Mouse (Mus musculus) spleen, adult 2 months (tissue): ENCODE measurements at regions not wholly inside any gene's neighbourhood (a gene's known extent, or its start where the extent isn't known, plus 50 kb on each side); places are given as distances from the start of the nearest gene placed in this dataset.

ENCODE experiments used
- CTCF ChIP-seq: fragments of 200-500 bp; IDR thresholded peaks from 2 replicates; pipeline ENCODE4 v1.5.1; 2011; ENCODE audit warnings: mild to moderate bottlenecking, inconsistent platforms; ENCODE audit not compliant: insufficient read depth, insufficient read length, insufficient replicate concordance; ENCODE audit errors: extremely low read depth
- POLR2A ChIP-seq: fragments of 200-500 bp; IDR thresholded peaks from 2 replicates; pipeline ENCODE4 v1.6.1; 2011; ENCODE audit warnings: low read depth, low read length, inconsistent platforms

DNA sequence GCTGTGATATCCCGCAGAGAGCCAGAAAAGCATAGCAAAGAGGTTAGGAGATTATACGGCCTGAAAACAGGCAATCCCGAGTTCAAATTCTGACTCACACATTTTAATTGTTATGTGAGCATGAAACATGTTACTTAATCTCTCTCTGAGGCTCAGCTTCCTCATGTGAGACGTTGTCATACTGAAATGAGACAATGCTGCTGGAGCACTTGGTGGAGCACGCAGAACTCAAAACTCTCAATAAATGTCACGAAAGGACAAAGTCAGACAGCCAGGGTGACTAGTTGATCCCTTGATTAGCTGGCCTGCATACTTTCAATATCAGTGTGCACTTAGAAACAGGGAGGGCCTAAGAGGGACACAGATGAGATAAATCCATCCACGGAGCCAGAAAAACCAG is 337.0 kb downstream of the Tns1 start:
- TF ChIP-seq POLR2A (no peak), CTCF (no peak)
